Mouse (Mus musculus): Measurements from ENCODE around the gene Dstn.

GRCm38 (mm10) chr2:143990997-143991396, 75.9 kb downstream of the Dstn start:
- TF ChIP-seq CTCF (IDR thresholded peaks at IDR 0.05; ENCODE audit: low read depth, low read length) (no peak), EP300 (IDR thresholded peaks at IDR 0.05; ENCODE audit: insufficient read depth, low read depth, low read length) (no peak)
